29 mouse cellular contexts compared by ENCODE assay signal in the genomic region with DNA sequence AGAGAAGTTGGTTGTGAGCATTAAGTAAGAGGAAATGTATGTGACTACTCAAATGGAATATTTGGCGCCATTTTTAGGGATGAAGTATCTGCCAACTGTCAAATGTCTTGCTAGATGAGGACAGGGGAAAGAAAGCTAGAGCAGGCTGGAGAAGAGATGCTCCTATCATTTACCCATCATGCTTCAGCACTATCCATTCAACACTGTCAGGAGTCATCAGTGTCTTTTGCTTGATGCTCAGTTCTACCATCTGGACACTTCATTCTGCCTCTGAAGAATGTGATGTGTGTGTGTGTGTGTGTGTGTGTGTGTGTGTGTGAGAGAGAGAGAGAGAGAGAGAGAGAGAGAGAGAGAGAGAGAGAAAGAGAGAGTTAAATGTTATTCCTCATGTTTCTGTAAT.
DNase-seq lines count a peak whose midpoint lies in the region; ATAC-seq and TF ChIP-seq lines count a peak whose summit lies in the region.
"Had no signal": no experiment of that assay in that cellular context is flagged by ENCODE, and none has a peak within 500 bp of the region (broad histone marks: within the 10 kb centered on the region; RNA-seq: fewer than 3 reads in every experiment).

No protein-coding gene starts in this region.

- 60% methylated on average over 1 of the region's 1 CpGs for WGBS in midbrain, postnatal 0 days
- WGBS in midbrain, embryonic 11.5 days, result 80% methylated on average over 1 of the region's 1 CpGs

- no peaks in the 10 kb centered on the region for H3K9me3 ChIP-seq in midbrain, postnatal 0 days (ENCODE audit: low read length)
- H3K9me3 ChIP-seq in midbrain, embryonic 11.5 days (ENCODE audit: control insufficient read depth, low read length), result no peaks in the 10 kb centered on the region
- H3K9me3 ChIP-seq: embryonic facial prominence, embryonic 10.5 days; embryonic facial prominence, embryonic 13.5 days; forebrain, embryonic 12.5 days; forebrain, embryonic 15.5 days; G1E; heart, embryonic 10.5 days; heart, embryonic 13.5 days; hindbrain, embryonic 15.5 days; intestine, embryonic 15.5 days had no signal

- H3K36me3 ChIP-seq in midbrain, postnatal 0 days (ENCODE audit: insufficient read depth, low read length), result no peaks in the 10 kb centered on the region
- no peaks in the 10 kb centered on the region for H3K36me3 ChIP-seq in midbrain, embryonic 11.5 days (ENCODE audit: control insufficient read depth, insufficient read depth, low read length)
- H3K36me3 ChIP-seq: embryonic facial prominence, embryonic 10.5 days; embryonic facial prominence, embryonic 13.5 days; forebrain, embryonic 12.5 days; forebrain, embryonic 15.5 days; G1E; heart, embryonic 10.5 days; heart, embryonic 13.5 days; hindbrain, embryonic 15.5 days; intestine, embryonic 15.5 days had no signal

- ATAC-seq in midbrain, postnatal 0 days (ENCODE audit: low FRiP score), result no peak
- ATAC-seq in midbrain, embryonic 11.5 days (ENCODE audit: low FRiP score), result no peak
- ATAC-seq: forebrain, embryonic 15.5 days; intestine, embryonic 15.5 days; Patski had no signal

- no peaks in the 10 kb centered on the region for H3K4me1 ChIP-seq in midbrain, postnatal 0 days (ENCODE audit: insufficient read depth, low read length)
- H3K4me1 ChIP-seq in midbrain, embryonic 11.5 days (ENCODE audit: control insufficient read depth, insufficient read depth, low read length), result no peaks in the 10 kb centered on the region
- H3K4me1 ChIP-seq: embryonic facial prominence, embryonic 10.5 days; embryonic facial prominence, embryonic 13.5 days; forebrain, embryonic 12.5 days; forebrain, embryonic 15.5 days; heart, embryonic 10.5 days; heart, embryonic 13.5 days; hindbrain, embryonic 15.5 days; intestine, embryonic 15.5 days had no signal

- H3K9ac ChIP-seq in midbrain, postnatal 0 days (replicated peaks; ENCODE audit: low read length, poor library complexity, severe bottlenecking), result no peak overlapping the region
- no peak overlapping the region for H3K9ac ChIP-seq in midbrain, embryonic 11.5 days (ENCODE audit: low read length)
- H3K9ac ChIP-seq: embryonic facial prominence, embryonic 13.5 days; forebrain, embryonic 12.5 days; forebrain, embryonic 15.5 days; heart, embryonic 13.5 days; hindbrain, embryonic 15.5 days; intestine, embryonic 15.5 days had no signal

- no peak overlapping the region for H3K4me2 ChIP-seq in midbrain, postnatal 0 days (ENCODE audit: low read depth, low read length, poor library complexity, severe bottlenecking)
- H3K4me2 ChIP-seq in midbrain, embryonic 11.5 days, result no peak overlapping the region
- H3K4me2 ChIP-seq: embryonic facial prominence, embryonic 13.5 days; forebrain, embryonic 12.5 days; forebrain, embryonic 15.5 days; heart, embryonic 13.5 days; hindbrain, embryonic 15.5 days; intestine, embryonic 15.5 days had no signal

- TF ChIP-seq CTCF in midbrain, postnatal 0 days (IDR thresholded peaks at IDR 0.05), result no peak

- no peak overlapping the region for H3K4me3 ChIP-seq in midbrain, postnatal 0 days (ENCODE audit: low read depth, low read length)
- H3K4me3 ChIP-seq in midbrain, embryonic 11.5 days (ENCODE audit: low read depth, low read length), result no peak overlapping the region
- H3K4me3 ChIP-seq: embryonic facial prominence, embryonic 10.5 days; embryonic facial prominence, embryonic 13.5 days; erythroblast, embryonic 14.5 days; forebrain, embryonic 12.5 days; forebrain, embryonic 15.5 days; heart, adult 2 months; heart, embryonic 10.5 days; heart, embryonic 13.5 days; hindbrain, embryonic 15.5 days; intestine, embryonic 15.5 days had no signal

- no peaks in the 10 kb centered on the region for H3K27me3 ChIP-seq in midbrain, postnatal 0 days (ENCODE audit: insufficient read depth, low read length)
- H3K27me3 ChIP-seq in midbrain, embryonic 11.5 days (ENCODE audit: control insufficient read depth, insufficient read depth, low read length), result no peaks in the 10 kb centered on the region
- H3K27me3 ChIP-seq: CH12.LX; embryonic facial prominence, embryonic 13.5 days; forebrain, embryonic 12.5 days; forebrain, embryonic 15.5 days; heart, embryonic 13.5 days; hindbrain, embryonic 15.5 days; intestine, embryonic 15.5 days; Patski had no signal

- no peak overlapping the region for H3K27ac ChIP-seq in midbrain, postnatal 0 days (ENCODE audit: low read depth, low read length)
- no peak overlapping the region for H3K27ac ChIP-seq in midbrain, embryonic 11.5 days (ENCODE audit: low read depth, low read length)
- H3K27ac ChIP-seq: embryonic facial prominence, embryonic 10.5 days; embryonic facial prominence, embryonic 13.5 days; forebrain, embryonic 12.5 days; forebrain, embryonic 15.5 days; heart, adult 2 months; heart, embryonic 10.5 days; heart, embryonic 13.5 days; hindbrain, embryonic 15.5 days; intestine, embryonic 15.5 days had no signal

- DNase-seq in cerebellum, adult 9-10 months, result peak; percentile 65
- DNase-seq in cerebellum, adult 11-12 months, result no peak
- peak; percentile 74 for DNase-seq in cerebellum, postnatal 14 days
- no peak for DNase-seq in cerebellum, postnatal 36 days
- DNase-seq in midbrain, postnatal 0 days (ENCODE audit: low spot score), result peak; percentile 78
- no peak for DNase-seq in midbrain, embryonic 11.5 days (ENCODE audit: low spot score, missing footprints)
- no peak for DNase-seq in gastrocnemius, adult 8-10 months (ENCODE audit: low spot score in 2 of 2)
- DNase-seq: adrenal gland, postnatal 10 days; adrenal gland, postnatal 36 days; B cell, adult 2 months; embryo, embryonic 11 days; gastrocnemius, postnatal 10 days; gastrocnemius, postnatal 36 days; heart, adult 2 months; heart, postnatal 14 days; heart, postnatal 4 days; kidney, adult 11 months had no signal

Comparison
In these comparisons a context has a peak if more than half of its experiments do, and no peak if none do; other contexts are left out.
1. DNase-seq: peak in cerebellum, adult 9-10 months (single experiment), cerebellum, postnatal 14 days (2 of 2) and midbrain, postnatal 0 days (single experiment); none in cerebellum, adult 11-12 months (single experiment), cerebellum, postnatal 36 days (0 of 2), midbrain, embryonic 11.5 days (single experiment) and gastrocnemius, adult 8-10 months (0 of 2).